Comparison of ENCODE assay signal across 8 mouse cellular contexts in genomic region chr8:94584238-94584817, GRCm38 (mm10). TPM values are rescaled to one million over a fixed set of nuclear protein-coding genes. Genes with fewer than 3 reads are reported as not detected.
DNase-seq lines count a peak whose midpoint lies in the region; ATAC-seq and TF ChIP-seq lines count a peak whose summit lies in the region.

No protein-coding gene starts in this region.

- H3K36me3 ChIP-seq in thymus, adult 2 months (ENCODE audit: control insufficient read depth, insufficient read depth, low read length): peaks cover 52% of the 10 kb centered on the region

- ATAC-seq in megakaryocyte-erythroid progenitor cell, adult 5-6 weeks (replicated peaks; ENCODE audit: low FRiP score, low TSS enrichment, poor library complexity, severe bottlenecking): peak; percentile 78

- no peak for TF ChIP-seq POLR2A in thymus, adult 2 months (IDR thresholded peaks at IDR 0.05; ENCODE audit: control insufficient read depth, extremely low read depth, insufficient read depth, low read length, poor library complexity)

- H3K27me3 ChIP-seq in thymus, adult 2 months (ENCODE audit: control insufficient read depth, insufficient read depth, low read length): no peaks in the 10 kb centered on the region

- TF ChIP-seq CTCF in thymus, adult 2 months (IDR thresholded peaks at IDR 0.05; ENCODE audit: borderline replicate concordance, control insufficient read depth, extremely low read depth, insufficient read depth, low read length, poor library complexity): no peak

- no peak overlapping the region for H3K27ac ChIP-seq in thymus, adult 2 months (ENCODE audit: control insufficient read depth, insufficient read depth, low read length)

- H3K4me3 ChIP-seq in thymus, adult 2 months (ENCODE audit: control insufficient read depth, insufficient read depth, low read length): no peak overlapping the region

- no peaks in the 10 kb centered on the region for H3K4me1 ChIP-seq in thymus, adult 2 months (replicated peaks; ENCODE audit: control insufficient read depth, insufficient read depth, low read length)

- peak; percentile 22 for DNase-seq in cerebellum, adult 9-10 months
- DNase-seq in cerebellum, adult 11 months: no peak
- peak; percentile 38 for DNase-seq in thymus, adult 2 months
- no peak for DNase-seq in thymus, postnatal 10 days (ENCODE audit: low spot score in 2 of 2)
- DNase-seq in frontal cortex, postnatal 36 days (ENCODE audit: low spot score in 2 of 2): peak; percentile 27 to 77
- peak; percentile 44 to 64 for DNase-seq in kidney, postnatal 4 days
- peak; percentile 47 for DNase-seq in right cerebral cortex, postnatal 4 days

- 29% methylated on average over 4 of the region's 4 CpGs for WGBS in thymus, adult 2 months

RNA-seq across cellular contexts. Expression of gene Rspry1, which starts 17.4 kb away (rescaled TPM):
- 13.6 and 14.9 TPM in 2 replicates for polyA plus RNA-seq in thymus, adult 2 months (2012; rRNA removed)
- 32.6 and 43.4 TPM in 2 replicates for total RNA-seq in megakaryocyte-erythroid progenitor cell, adult 5-6 weeks (2014; fragmentation: Nextera tagmentation)
- 43.9 and 51.2 TPM in 2 replicates for total RNA-seq in megakaryocyte-erythroid progenitor cell, adult 5-6 weeks (2017)

RNA-seq across cellular contexts. Expression of gene Fam192a, which starts 17.5 kb away (rescaled TPM):
- polyA plus RNA-seq in thymus, adult 2 months (2012; rRNA removed): 28.3 and 31.5 TPM in 2 replicates
- 52.0 and 60.3 TPM in 2 replicates for total RNA-seq in megakaryocyte-erythroid progenitor cell, adult 5-6 weeks (2014; fragmentation: Nextera tagmentation)
- 89.9 and 154 TPM in 2 replicates for total RNA-seq in megakaryocyte-erythroid progenitor cell, adult 5-6 weeks (2017)

RNA-seq across cellular contexts. Expression of gene Cpne2, which starts 51.5 kb away (rescaled TPM):
- 28.1 and 35.3 TPM in 2 replicates for polyA plus RNA-seq in thymus, adult 2 months (2012; rRNA removed)
- 111 and 116 TPM in 2 replicates for total RNA-seq in megakaryocyte-erythroid progenitor cell, adult 5-6 weeks (2014; fragmentation: Nextera tagmentation)
- total RNA-seq in megakaryocyte-erythroid progenitor cell, adult 5-6 weeks (2017): 78.7 and 81.7 TPM in 2 replicates

Comparison
In these comparisons a context has a peak if more than half of its experiments do, and no peak if none do; other contexts are left out.
1. DNase-seq: peak in cerebellum, adult 9-10 months (single experiment), thymus, adult 2 months (single experiment), frontal cortex, postnatal 36 days (2 of 2), kidney, postnatal 4 days (2 of 2) and right cerebral cortex, postnatal 4 days (single experiment); none in cerebellum, adult 11 months (single experiment) and thymus, postnatal 10 days (0 of 2).